Mouse (Mus musculus) WW6 (cell line): ENCODE results near the gene Gm17482.

Experiments
- DNase-seq: peaks from one replicate; pipeline ENCODE4 v3.0.0-alpha.2; 2013; ENCODE audit warnings: low read depth, low spot score

Gene Gm17482

GRCm38 (mm10) chr6:115245500-115246058 is 18.4 kb downstream of the Gm17482 start:
- no peak for DNase-seq

GRCm38 (mm10) chr6:115251531-115251985 is 24.4 kb downstream of the Gm17482 start:
- no peak for DNase-seq

- peak; percentile 34 for DNase-seq
Observed at GRCm38 (mm10) chr6:115252099-115252873, 25.1 kb downstream of the Gm17482 start, which contains the start of gene Timp4. Gene Timp4, minus strand, starts transcription at chr6:115252205.

- DNase-seq: no peak
Observed at GRCm38 (mm10) chr6:115255171-115255570, 28.0 kb downstream of the Gm17482 start.

- DNase-seq: no peak
Observed at GRCm38 (mm10) chr6:115260507-115260906, 33.4 kb downstream of the Gm17482 start.

- DNase-seq: no peak
Observed at GRCm38 (mm10) chr6:115266791-115267190, 39.6 kb downstream of the Gm17482 start.

- DNase-seq: peak; percentile 38
Observed at GRCm38 (mm10) chr6:115267916-115268315, 40.8 kb downstream of the Gm17482 start.

GRCm38 (mm10) chr6:115268551-115269385 is 41.6 kb downstream of the Gm17482 start:
- DNase-seq: no peak

- DNase-seq: no peak
Observed at GRCm38 (mm10) chr6:115269561-115269960, 42.4 kb downstream of the Gm17482 start.

GRCm38 (mm10) chr6:115270085-115270484 is 42.9 kb downstream of the Gm17482 start:
- no peak for DNase-seq

- DNase-seq: no peak
Observed at GRCm38 (mm10) chr6:115271326-115271725, 44.2 kb downstream of the Gm17482 start.

GRCm38 (mm10) chr6:115271866-115272271 is 44.7 kb downstream of the Gm17482 start:
- no peak for DNase-seq

GRCm38 (mm10) chr6:115273346-115273745 is 46.2 kb downstream of the Gm17482 start:
- DNase-seq: no peak

- DNase-seq: no peak
Observed at GRCm38 (mm10) chr6:115274705-115275104, 47.6 kb downstream of the Gm17482 start.

GRCm38 (mm10) chr6:115275116-115275815 is 48.1 kb downstream of the Gm17482 start:
- no peak for DNase-seq

- no peak for DNase-seq
Observed at GRCm38 (mm10) chr6:115278086-115278485, 50.9 kb downstream of the Gm17482 start.

- DNase-seq: no peak
Observed at GRCm38 (mm10) chr6:115279639-115280038, 52.5 kb downstream of the Gm17482 start.

- no peak for DNase-seq
Observed at GRCm38 (mm10) chr6:115284153-115284552, 57.0 kb downstream of the Gm17482 start.

GRCm38 (mm10) chr6:115286441-115286840 is 59.3 kb downstream of the Gm17482 start:
- no peak for DNase-seq

GRCm38 (mm10) chr6:115288223-115288622 is 61.1 kb downstream of the Gm17482 start:
- no peak for DNase-seq

- no peak for DNase-seq
Observed at GRCm38 (mm10) chr6:115290561-115290960, 63.4 kb downstream of the Gm17482 start.
